Mouse (Mus musculus) hindbrain, embryonic 15.5 days (tissue): ENCODE results near the gene B2m. TPM values are rescaled to one million over a fixed set of nuclear protein-coding genes. Genes with fewer than 3 reads are reported as not detected.
A peak's percentile ranks its signal among the peaks of the same experiment; 100 is the strongest.

Experiments used
- ATAC-seq: fragments of 200-750 bp; cut with Nextera tagmentation; 2 replicates; pipeline ENCODE4 v1.8.0; 2017; ENCODE audit warnings: low read depth, moderate number of reproducible peaks, moderate TSS enrichment; ENCODE audit not compliant: low FRiP score
- H3K27ac ChIP-seq: fragments of 300-500 bp; sonication (generic); replicated peaks from 2 replicates; pipeline ENCODE4 v1.5.1; 2015; ENCODE audit warnings: mild to moderate bottlenecking, inconsistent platforms
- H3K27me3 ChIP-seq: fragments of 300-500 bp; sonication (generic); 2 replicates; pipeline ENCODE4 v1.6.1; 2015; ENCODE audit warnings: control low read depth, inconsistent platforms
- H3K36me3 ChIP-seq: fragments of 300-500 bp; sonication (generic); 2 replicates; pipeline ENCODE4 v1.6.1; 2015; ENCODE audit warnings: control low read depth, inconsistent platforms
- H3K4me1 ChIP-seq: fragments of 300-500 bp; sonication (generic); replicated peaks from 2 replicates; pipeline ENCODE4 v1.6.1; 2015; ENCODE audit warnings: control low read depth, inconsistent platforms
- H3K4me2 ChIP-seq: fragments of 300-500 bp; sonication (generic); 2 replicates; pipeline ENCODE4 v1.6.1; 2015; ENCODE audit warnings: moderate library complexity, mild to moderate bottlenecking, inconsistent platforms
- H3K4me3 ChIP-seq: fragments of 300-500 bp; sonication (generic); 2 replicates; pipeline ENCODE4 v1.5.1; 2015; ENCODE audit warnings: mild to moderate bottlenecking, inconsistent platforms
- H3K9ac ChIP-seq: fragments of 300-500 bp; sonication (generic); 2 replicates; pipeline ENCODE4 v1.6.1; 2015; ENCODE audit warnings: inconsistent platforms
- H3K9me3 ChIP-seq: fragments of 300-500 bp; sonication (generic); 2 replicates; pipeline ENCODE4 v1.6.1; 2016; ENCODE audit warnings: control low read depth, inconsistent platforms
- WGBS: fragments of 180-500 bp; shearing (Covaris S2); methylation state at CpG from one replicate; pipeline ENCODE4 v1.1.7; 2015; 5-methylcytosine and 5-hydroxymethylcytosine counted together
- polyA plus RNA-seq: library from polyadenylated mRNA; unstranded; fragments of >200 nt; fragmentation: Nextera tagmentation; extraction: Ambion mirVana; gene quantifications from 2 replicates; pipeline ENCODE4 v1.2.1, GENCODE M21; 2015

The B2m gene
- polyA plus RNA-seq, 1 experiment from 2014 or later = 108 TPM

GRCm38 (mm10) chr2:122132618-122133017 is 14.9 kb upstream of the B2m start:
- WGBS = 90% methylated on average over 2 of the region's 2 CpGs
- Histone ChIP-seq H3K36me3 (no peaks in the 10 kb centered on the region), H3K4me2 (no peak overlapping the region), H3K9ac (no peak overlapping the region), H3K9me3 (no peaks in the 10 kb centered on the region), H3K27ac (no peak overlapping the region), H3K27me3 (no peaks in the 10 kb centered on the region), H3K4me3 (no peak overlapping the region), H3K4me1 (no peaks in the 10 kb centered on the region)
- ATAC-seq = no peak

- no peak for ATAC-seq
- Histone ChIP-seq H3K9me3 (no peaks in the 10 kb centered on the region), H3K27me3 (no peaks in the 10 kb centered on the region), H3K4me2 (no peak overlapping the region), H3K36me3 (no peaks in the 10 kb centered on the region), H3K27ac (no peak overlapping the region), H3K9ac (no peak overlapping the region), H3K4me1 (no peaks in the 10 kb centered on the region), H3K4me3 (no peak overlapping the region)
- 79% methylated on average over 5 of the region's 5 CpGs for WGBS
These were observed 9.5 kb upstream of the B2m start for GRCm38 (mm10) chr2:122137839-122138465.

GRCm38 (mm10) chr2:122140815-122141214 is 6.7 kb upstream of the B2m start:
- Histone ChIP-seq H3K27ac (no peak overlapping the region), H3K9ac (no peak overlapping the region), H3K9me3 (no peaks in the 10 kb centered on the region), H3K27me3 (no peaks in the 10 kb centered on the region), H3K36me3 (no peaks in the 10 kb centered on the region), H3K4me2 (no peak overlapping the region), H3K4me1 (no peaks in the 10 kb centered on the region), H3K4me3 (no peak overlapping the region)
- 90% methylated on average over 2 of the region's 2 CpGs for WGBS
- no peak for ATAC-seq

GRCm38 (mm10) chr2:122141332-122141967 is 6.0 kb upstream of the B2m start:
- ATAC-seq = no peak
- H3K9me3 ChIP-seq = no peaks in the 10 kb centered on the region
- H3K4me2 ChIP-seq = no peak overlapping the region
- H3K9ac ChIP-seq = no peak overlapping the region
- H3K4me3 ChIP-seq = no peak overlapping the region
- H3K4me1 ChIP-seq = no peaks in the 10 kb centered on the region
- H3K27me3 ChIP-seq = no peaks in the 10 kb centered on the region
- H3K36me3 ChIP-seq = no peaks in the 10 kb centered on the region
- no peak overlapping the region for H3K27ac ChIP-seq
- WGBS = 79% methylated on average over 5 of the region's 5 CpGs

GRCm38 (mm10) chr2:122143111-122143510 is 4.4 kb upstream of the B2m start:
- Histone ChIP-seq H3K27ac (no peak overlapping the region), H3K4me3 (no peak overlapping the region), H3K9ac (no peak overlapping the region), H3K4me2 (no peak overlapping the region), H3K4me1 (0 out of 2 replicates have a peak, but pooled peaks cover 7% of the 10 kb centered on the region), H3K36me3 (no peaks in the 10 kb centered on the region), H3K9me3 (no peaks in the 10 kb centered on the region), H3K27me3 (no peaks in the 10 kb centered on the region)
- WGBS = 89% methylated on average over 3 of the region's 3 CpGs
- ATAC-seq = no peak

GRCm38 (mm10) chr2:122145756-122146155 is 1.7 kb upstream of the B2m start:
- H3K27me3 ChIP-seq = no peaks in the 10 kb centered on the region
- H3K4me2 ChIP-seq = no peak overlapping the region
- H3K4me3 ChIP-seq = no peak overlapping the region
- H3K9me3 ChIP-seq = no peaks in the 10 kb centered on the region
- 0 out of 2 replicates have a peak, but pooled peaks cover 13% of the 10 kb centered on the region for H3K4me1 ChIP-seq
- H3K27ac ChIP-seq = no peak overlapping the region
- H3K36me3 ChIP-seq = no peaks in the 10 kb centered on the region
- WGBS = 72% methylated on average over 4 of the region's 4 CpGs
- no peak overlapping the region for H3K9ac ChIP-seq
- ATAC-seq = no peak

- H3K36me3 ChIP-seq = no peaks in the 10 kb centered on the region
- peak overlapping the region; percentile 91; the same call in 1 of the 2 replicates for H3K4me2 ChIP-seq
- ATAC-seq = no peak
- H3K9ac ChIP-seq = no peak overlapping the region
- H3K4me3 ChIP-seq = no peak overlapping the region
- H3K27me3 ChIP-seq = no peaks in the 10 kb centered on the region
- H3K4me1 ChIP-seq = 0 out of 2 replicates have a peak, but pooled peaks cover 13% of the 10 kb centered on the region
- 0 out of 2 replicates have a peak overlapping the region, but pooled peaks have one; percentile 2 for H3K27ac ChIP-seq
- H3K9me3 ChIP-seq = no peaks in the 10 kb centered on the region
- WGBS = 68% methylated on average over 6 of the region's 6 CpGs
These were observed 799 bp upstream of the B2m start for GRCm38 (mm10) chr2:122146687-122147086.

- H3K27ac ChIP-seq = peak overlapping the region; percentile 55; the same call in 1 of the 2 replicates
- ATAC-seq = no peak
- 0 out of 2 replicates have a peak, but pooled peaks cover 13% of the 10 kb centered on the region for H3K4me1 ChIP-seq
- no peaks in the 10 kb centered on the region for H3K27me3 ChIP-seq
- H3K9ac ChIP-seq = peak overlapping the region; percentile 65
- H3K4me3 ChIP-seq = peak overlapping the region; percentile 57
- no peaks in the 10 kb centered on the region for H3K36me3 ChIP-seq
- 33% methylated on average over 18 of the region's 18 CpGs for WGBS
- H3K4me2 ChIP-seq = peak overlapping the region; percentile 91
- H3K9me3 ChIP-seq = no peaks in the 10 kb centered on the region
These were observed 894 bp downstream of the B2m start for GRCm38 (mm10) chr2:122148242-122148917.

GRCm38 (mm10) chr2:122149316-122149715 is 1.8 kb downstream of the B2m start:
- Histone ChIP-seq H3K4me2 (peak overlapping the region; percentile 91; the same call in 1 of the 2 replicates), H3K9me3 (no peaks in the 10 kb centered on the region), H3K9ac (no peak overlapping the region), H3K4me1 (0 out of 2 replicates have a peak, but pooled peaks cover 13% of the 10 kb centered on the region), H3K4me3 (no peak overlapping the region), H3K36me3 (no peaks in the 10 kb centered on the region), H3K27ac (no peak overlapping the region), H3K27me3 (no peaks in the 10 kb centered on the region)
- ATAC-seq = no peak
- 89% methylated on average over 6 of the region's 6 CpGs for WGBS

GRCm38 (mm10) chr2:122149716-122150115 is 2.2 kb downstream of the B2m start:
- Histone ChIP-seq H3K27ac (no peak overlapping the region), H3K27me3 (no peaks in the 10 kb centered on the region), H3K9me3 (no peaks in the 10 kb centered on the region), H3K4me2 (no peak overlapping the region), H3K36me3 (no peaks in the 10 kb centered on the region), H3K4me1 (0 out of 2 replicates have a peak, but pooled peaks cover 13% of the 10 kb centered on the region), H3K4me3 (no peak overlapping the region), H3K9ac (no peak overlapping the region)
- WGBS = 90% methylated on average over 3 of the region's 3 CpGs
- ATAC-seq = no peak

GRCm38 (mm10) chr2:122151221-122151620 is 3.7 kb downstream of the B2m start:
- Histone ChIP-seq H3K27ac (no peak overlapping the region), H3K4me3 (no peak overlapping the region), H3K27me3 (no peaks in the 10 kb centered on the region), H3K4me1 (0 out of 2 replicates have a peak, but pooled peaks cover 13% of the 10 kb centered on the region), H3K36me3 (no peaks in the 10 kb centered on the region), H3K9ac (no peak overlapping the region), H3K4me2 (no peak overlapping the region), H3K9me3 (no peaks in the 10 kb centered on the region)
- ATAC-seq = no peak
- 89% methylated on average over 1 of the region's 1 CpGs for WGBS

- no peak overlapping the region for H3K4me2 ChIP-seq
- no peak for ATAC-seq
- no peak overlapping the region for H3K9ac ChIP-seq
- H3K36me3 ChIP-seq = no peaks in the 10 kb centered on the region
- 0 out of 2 replicates have a peak, but pooled peaks cover 9% of the 10 kb centered on the region for H3K4me1 ChIP-seq
- no peaks in the 10 kb centered on the region for H3K27me3 ChIP-seq
- no peak overlapping the region for H3K27ac ChIP-seq
- 88% methylated on average over 3 of the region's 3 CpGs for WGBS
- H3K4me3 ChIP-seq = no peak overlapping the region
- H3K9me3 ChIP-seq = no peaks in the 10 kb centered on the region
These were observed 5.4 kb downstream of the B2m start for GRCm38 (mm10) chr2:122152850-122153249.
